Mouse (Mus musculus): Measurements from ENCODE around the gene Trim69.

DNA sequence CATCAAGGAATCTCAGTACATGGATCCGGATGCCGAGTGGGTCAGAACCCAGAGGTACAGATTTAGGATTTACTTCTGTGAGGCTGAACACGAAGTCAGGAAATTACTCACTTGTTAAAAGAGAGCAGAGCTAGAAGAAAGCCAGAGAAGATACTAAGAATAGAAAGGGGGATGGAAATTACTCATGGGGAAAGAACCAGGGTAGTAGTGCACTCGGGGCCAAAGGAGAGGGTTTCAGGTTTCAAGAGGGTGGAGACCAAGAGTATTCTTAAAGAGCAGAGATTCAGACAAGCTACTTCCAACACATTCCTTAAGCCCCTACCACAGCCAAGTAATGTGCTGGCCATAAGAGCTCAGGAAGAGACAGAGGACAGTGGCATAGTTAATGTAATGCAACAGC is 1.0 kb downstream of the Trim69 start:
- TF ChIP-seq CTCF (IDR thresholded peaks at IDR 0.05): no peak
- no peak for TF ChIP-seq EP300 (IDR thresholded peaks at IDR 0.05)
